In genomic region chr3:96328730-96329387, GRCm38 (mm10) we compare ENCODE assay signal across 10 mouse cellular contexts. TPM values are rescaled to one million over a fixed set of nuclear protein-coding genes. Genes with fewer than 3 reads are reported as not detected.
DNase-seq lines count a peak whose midpoint lies in the region; ATAC-seq and TF ChIP-seq lines count a peak whose summit lies in the region.
"Had no signal": no experiment of that assay in that cellular context is flagged by ENCODE, and none has a peak within 500 bp of the region (broad histone marks: within the 10 kb centered on the region; RNA-seq: fewer than 3 reads in every experiment).

No protein-coding gene starts in this region.

- H3K9me3 ChIP-seq in heart, postnatal 0 days (replicated peaks; ENCODE audit: control insufficient read depth, low read length) = no peaks in the 10 kb centered on the region
- H3K9me3 ChIP-seq in embryonic facial prominence, embryonic 11.5 days (replicated peaks; ENCODE audit: control insufficient read depth, low read length) = no peaks in the 10 kb centered on the region
- no peaks in the 10 kb centered on the region for H3K9me3 ChIP-seq in liver, embryonic 13.5 days (replicated peaks)

- WGBS in heart, postnatal 0 days = 21% methylated on average over 15 of the region's 15 CpGs
- WGBS in embryonic facial prominence, embryonic 11.5 days = 13% methylated on average over 15 of the region's 15 CpGs
- 9% methylated on average over 15 of the region's 15 CpGs for WGBS in liver, embryonic 13.5 days (ENCODE audit: insufficient replicate concordance)

- TF ChIP-seq CTCF in heart, postnatal 0 days (IDR thresholded peaks at IDR 0.05; ENCODE audit: low read depth) = no peak

- DNase-seq in heart, postnatal 0 days (ENCODE audit: low spot score) = no peak
- no peak for DNase-seq in heart, postnatal 36 days
- peak; percentile 99 for DNase-seq in ES-CJ7 (ENCODE audit: low read depth, low spot score)
- DNase-seq in embryonic facial prominence, embryonic 11.5 days (ENCODE audit: low spot score) = no peak
- DNase-seq in liver, embryonic 13.5 days = no peak
- no peak for DNase-seq in left cerebral cortex, adult 18-20 months (ENCODE audit: low spot score in 2 of 2)
- DNase-seq in adrenal gland, postnatal 25 days = no peak
- DNase-seq: cerebellum, adult 11 months; gastrocnemius, adult 2 months had no signal

- TF ChIP-seq EP300 in heart, postnatal 0 days (IDR thresholded peaks at IDR 0.05; ENCODE audit: low read depth) = no peak

- H3K36me3 ChIP-seq in heart, postnatal 0 days (replicated peaks; ENCODE audit: control insufficient read depth, insufficient read depth, low read length) = no peaks in the 10 kb centered on the region
- H3K36me3 ChIP-seq in embryonic facial prominence, embryonic 11.5 days (replicated peaks; ENCODE audit: control insufficient read depth, insufficient read depth, low read depth, low read length) = no peaks in the 10 kb centered on the region
- no peaks in the 10 kb centered on the region for H3K36me3 ChIP-seq in liver, embryonic 13.5 days

- H3K4me1 ChIP-seq in heart, postnatal 0 days (ENCODE audit: control insufficient read depth, insufficient read depth) = no peaks in the 10 kb centered on the region
- H3K4me1 ChIP-seq in embryonic facial prominence, embryonic 11.5 days (ENCODE audit: control insufficient read depth, insufficient read depth, low read length) = no peaks in the 10 kb centered on the region
- H3K4me1 ChIP-seq in liver, embryonic 13.5 days (replicated peaks) = peaks cover 24% of the 10 kb centered on the region

- H3K9ac ChIP-seq in heart, postnatal 0 days (replicated peaks; ENCODE audit: low read depth, low read length) = no peak overlapping the region
- no peak overlapping the region for H3K9ac ChIP-seq in embryonic facial prominence, embryonic 11.5 days (replicated peaks; ENCODE audit: low read length)
- no peak overlapping the region for H3K9ac ChIP-seq in liver, embryonic 13.5 days

- ATAC-seq in heart, postnatal 0 days (ENCODE audit: insufficient read depth, low read depth) = no peak
- no peak for ATAC-seq in embryonic facial prominence, embryonic 11.5 days (replicated peaks; ENCODE audit: insufficient number of reproducible peaks, low FRiP score, low TSS enrichment, low read depth)
- no peak for ATAC-seq in liver, embryonic 13.5 days (ENCODE audit: low read depth)
- no peak for ATAC-seq in erythroid progenitor cell, adult 5-6 weeks (replicated peaks; ENCODE audit: low FRiP score, poor library complexity, severe bottlenecking)

- H3K27me3 ChIP-seq in heart, postnatal 0 days (ENCODE audit: control insufficient read depth, insufficient read depth, low read length) = peaks cover 92% of the 10 kb centered on the region
- peaks cover 27% of the 10 kb centered on the region for H3K27me3 ChIP-seq in embryonic facial prominence, embryonic 11.5 days (ENCODE audit: control insufficient read depth, insufficient read depth, low read length)
- peaks cover 87% of the 10 kb centered on the region for H3K27me3 ChIP-seq in liver, embryonic 13.5 days

- H3K4me3 ChIP-seq in heart, postnatal 0 days (ENCODE audit: low read depth, low read length) = peak overlapping the region; percentile 39
- peak overlapping the region; percentile 32; the same call in 1 of the 2 replicates for H3K4me3 ChIP-seq in embryonic facial prominence, embryonic 11.5 days (ENCODE audit: low read depth, low read length)
- H3K4me3 ChIP-seq in liver, embryonic 13.5 days (replicated peaks) = 0 out of 2 replicates have a peak overlapping the region, but pooled peaks have one; percentile 10

- H3K27ac ChIP-seq in heart, postnatal 0 days (ENCODE audit: low read depth) = no peak overlapping the region
- H3K27ac ChIP-seq in embryonic facial prominence, embryonic 11.5 days (replicated peaks; ENCODE audit: low read depth, low read length) = no peak overlapping the region
- no peak overlapping the region for H3K27ac ChIP-seq in liver, embryonic 13.5 days
- H3K27ac ChIP-seq: gastrocnemius, adult 2 months had no signal

- H3K4me2 ChIP-seq in heart, postnatal 0 days (ENCODE audit: low read depth, low read length) = no peak overlapping the region
- H3K4me2 ChIP-seq in embryonic facial prominence, embryonic 11.5 days (ENCODE audit: low read depth, low read length) = no peak overlapping the region
- peak overlapping the region; percentile 69 for H3K4me2 ChIP-seq in liver, embryonic 13.5 days

- intact Hi-C loops in heart, postnatal 36 days (cut with DNase I) = loop anchor here (5.0 kb wide), 1 partner anchor 113 kb away; no protein-coding TSS in a partner anchor

RNA-seq across cellular contexts. Expression of gene Fcgr1, which starts 35.1 kb away (rescaled TPM):
- total RNA-seq in heart, postnatal 0 days (2014; rRNA removed; ENCODE audit: low replicate concordance) = 1.1 and 3.0 TPM in 2 replicates
- polyA plus RNA-seq in heart, postnatal 0 days (2015; fragmentation: Nextera tagmentation; extraction: Ambion mirVana) = 1.2 and 1.5 TPM in 2 replicates
- total RNA-seq in heart, postnatal 36 days (2021) = 1 to 10 TPM in 1 of 2 experiments, under 1 TPM in 1; 0.47 to 1.4 TPM
- 1.3 and 2.1 TPM in 2 replicates for polyA plus RNA-seq in embryonic facial prominence, embryonic 11.5 days (2014; fragmentation: Nextera tagmentation; extraction: Ambion mirVana)
- polyA plus RNA-seq in liver, embryonic 13.5 days (2015; fragmentation: Nextera tagmentation; extraction: Ambion mirVana) = 3.0 and 4.6 TPM in 2 replicates
- 1 to 10 TPM; 2.6 to 2.8 TPM for total RNA-seq in left cerebral cortex, adult 18-20 months (2021)
- 1.0 and 1.4 TPM in 2 replicates for total RNA-seq in adrenal gland, postnatal 25 days (2021)
- 3.8 and 5.0 TPM in 2 replicates for total RNA-seq in erythroid progenitor cell, adult 5-6 weeks (2015; ENCODE audit: low replicate concordance)
- total RNA-seq in erythroid progenitor cell, adult 5-6 weeks (2017; ENCODE audit: low replicate concordance) = 4.1 TPM in 1 of 2 replicates, not detected in the other

RNA-seq across cellular contexts. Expression of gene Hist2h2bb, which starts 59.3 kb away (rescaled TPM):
- 225 and 283 TPM in 2 replicates for total RNA-seq in heart, postnatal 0 days (2014; rRNA removed; ENCODE audit: low replicate concordance)
- 0.59 and 1.7 TPM in 2 replicates for polyA plus RNA-seq in heart, postnatal 0 days (2015; fragmentation: Nextera tagmentation; extraction: Ambion mirVana)
- total RNA-seq in heart, postnatal 36 days (2021) = 10 to 100 TPM; 51.8 to 59.2 TPM
- polyA plus RNA-seq in embryonic facial prominence, embryonic 11.5 days (2014; fragmentation: Nextera tagmentation; extraction: Ambion mirVana) = 18.6 and 25.6 TPM in 2 replicates
- 23.7 and 25.8 TPM in 2 replicates for polyA plus RNA-seq in liver, embryonic 13.5 days (2015; fragmentation: Nextera tagmentation; extraction: Ambion mirVana)
- 100 to 1,000 TPM; 210 to 215 TPM for total RNA-seq in left cerebral cortex, adult 18-20 months (2021)
- 138 and 170 TPM in 2 replicates for total RNA-seq in adrenal gland, postnatal 25 days (2021)
- 4,676 and 5,120 TPM in 2 replicates for total RNA-seq in erythroid progenitor cell, adult 5-6 weeks (2015; ENCODE audit: low replicate concordance)
- 18,393 and 25,698 TPM in 2 replicates for total RNA-seq in erythroid progenitor cell, adult 5-6 weeks (2017; ENCODE audit: low replicate concordance)

Comparison
In these comparisons a context has a peak if more than half of its experiments do, and no peak if none do; other contexts are left out.
1. RNA of gene Hist2h2bb, which starts 59.3 kb away (total RNA-seq): 4,676 to 25,698 TPM in erythroid progenitor cell, adult 5-6 weeks; 225 to 283 TPM in heart, postnatal 0 days, 210 to 215 TPM in left cerebral cortex, adult 18-20 months, 138 to 170 TPM in adrenal gland, postnatal 25 days and 51.8 to 59.2 TPM in heart, postnatal 36 days; every median in the first group is over 10 times any median in the second.
2. Peak in every context shown above with its lines, with median percentiles within 50 percentile points of each other: H3K4me3 ChIP-seq.